Mouse (Mus musculus) monocyte, adult 5-6 weeks (primary cell): ENCODE measurements around the gene Spaca4. TPM values are rescaled to one million over a fixed set of nuclear protein-coding genes. Genes with fewer than 3 reads are reported as not detected.

ENCODE experiments used
- ATAC-seq: fragments of 153-309, 156-312 bp; replicated peaks from 2 replicates; pipeline ENCODE4 v1.8.0; 2017; ENCODE audit warnings: mild to moderate bottlenecking; ENCODE audit not compliant: low TSS enrichment, insufficient number of reproducible peaks, severe bottlenecking, poor library complexity, low FRiP score
- total RNA-seq: library from RNA; stranded (forward); fragments of 200-1000, 200-491, 200-594 nt; gene quantifications from 3 replicates; pipeline ENCODE4 v1.2.3, GENCODE M21; 2017

The Spaca4 gene
- not detected in 3 replicates for total RNA-seq

DNA sequence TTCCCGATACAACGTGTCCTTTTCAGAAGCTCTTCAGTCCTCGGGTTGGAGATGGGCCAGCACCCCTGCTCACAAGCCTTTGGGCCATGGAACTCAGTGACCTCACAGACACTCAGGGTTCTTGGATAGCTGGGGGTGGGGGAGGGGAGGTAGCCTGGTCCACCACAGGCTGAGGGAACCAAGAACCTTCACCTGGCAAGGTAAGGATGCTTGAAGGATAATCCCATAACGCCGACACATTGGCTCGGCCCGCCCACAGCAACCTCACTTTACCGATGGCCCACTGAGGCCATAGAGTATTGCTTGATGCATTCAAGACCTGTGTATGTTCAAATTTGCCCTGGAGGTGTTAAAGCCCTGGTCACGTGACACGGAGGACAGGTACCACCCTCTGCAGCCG, at the start of gene Spaca4:
Gene Spaca4 (minus strand): TSS at position 101 of the 400 bp plus-strand sequence.
- no peak for ATAC-seq

DNA sequence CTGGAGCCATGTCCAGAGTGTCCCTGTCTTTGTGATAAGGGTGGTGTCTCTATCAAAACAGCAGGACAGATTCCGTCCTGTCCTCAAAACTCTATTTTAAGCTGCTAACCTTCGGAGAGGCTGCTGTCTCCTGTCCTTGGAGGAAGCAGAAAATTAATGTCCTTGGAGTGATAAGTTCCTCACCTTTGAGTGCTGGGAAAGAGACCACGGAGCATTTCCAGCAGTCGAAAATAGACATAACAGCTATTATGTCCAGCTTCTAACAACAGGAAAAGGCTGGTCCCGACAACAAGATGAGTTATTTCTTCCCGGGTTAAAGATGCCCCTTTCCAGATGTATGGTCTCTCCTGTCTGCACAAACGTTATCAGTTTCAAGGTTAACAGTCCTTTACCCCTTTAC, 49.6 kb upstream of the Spaca4 start:
- ATAC-seq: no peak

DNA sequence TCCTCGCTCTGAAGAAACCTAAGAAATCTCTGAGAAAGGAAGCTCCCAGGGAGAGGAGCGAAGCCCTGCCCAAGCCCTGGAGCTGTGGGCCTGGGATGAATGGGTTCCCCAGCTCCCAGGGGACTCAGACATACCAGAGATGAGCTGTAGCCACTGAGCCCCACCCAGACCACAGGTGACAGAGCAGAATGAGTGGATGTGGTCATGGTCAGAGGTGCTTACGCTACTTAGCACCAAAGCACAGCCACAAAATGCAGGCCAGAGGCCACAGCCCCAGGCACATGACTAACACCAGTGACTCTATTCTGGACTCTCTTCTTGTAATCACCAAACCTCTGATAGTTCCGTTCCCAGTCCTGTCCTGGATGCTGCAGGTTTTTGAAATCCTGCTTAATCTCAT, 45.5 kb upstream of the Spaca4 start:
- peak; percentile 56; the same call in 1 of the 2 replicates for ATAC-seq

DNA sequence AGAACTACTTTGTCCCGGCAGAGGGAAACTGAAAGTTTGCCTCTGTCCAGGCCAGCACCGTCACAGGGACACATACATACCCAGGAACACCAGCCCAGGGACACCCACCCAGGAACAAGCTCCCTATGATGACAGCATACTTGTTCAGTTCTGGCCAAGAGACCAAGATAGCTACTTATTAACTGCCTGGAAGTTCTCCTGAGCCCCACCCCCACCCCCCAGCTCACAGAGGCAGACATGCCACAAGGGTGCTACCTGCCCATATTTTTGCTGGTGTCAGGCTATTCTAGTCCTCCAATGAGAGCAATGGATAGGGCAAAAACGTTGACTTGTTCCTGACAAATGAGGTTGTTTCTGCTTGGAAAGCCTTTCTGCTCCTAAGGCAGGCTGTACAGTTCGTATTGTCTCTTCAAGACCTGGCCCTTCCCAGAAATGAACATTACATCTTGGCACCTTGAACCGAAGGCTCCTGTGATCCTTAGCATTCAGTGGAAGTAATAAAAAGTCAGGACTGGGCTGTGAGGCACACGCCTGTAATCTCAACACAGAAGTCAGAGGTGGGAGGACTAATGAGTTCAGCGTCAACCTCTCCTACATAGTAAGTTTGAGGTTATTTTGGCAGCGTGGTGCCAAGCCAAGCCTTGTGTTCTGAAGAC, 44.9 kb upstream of the Spaca4 start:
- ATAC-seq: no peak

DNA sequence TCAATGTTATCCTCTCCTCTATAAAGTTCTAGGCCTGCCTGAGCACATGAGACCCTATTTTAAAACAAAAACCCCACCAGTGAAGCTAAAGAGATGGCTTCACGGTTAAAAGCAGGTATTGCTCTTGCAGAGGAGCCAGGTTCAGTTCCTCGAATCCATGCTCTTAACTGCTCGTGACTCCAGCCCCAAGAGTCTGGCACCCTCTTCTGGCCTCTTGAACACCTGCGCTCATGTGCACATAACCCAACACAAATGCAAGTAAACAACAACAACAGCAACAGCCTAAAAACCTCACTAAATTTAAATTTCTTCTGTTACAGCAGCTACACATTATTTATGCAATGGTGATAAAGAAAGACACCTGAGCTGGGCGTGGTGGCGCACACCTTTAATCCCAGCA, 41.9 kb upstream of the Spaca4 start:
- ATAC-seq: no peak

DNA sequence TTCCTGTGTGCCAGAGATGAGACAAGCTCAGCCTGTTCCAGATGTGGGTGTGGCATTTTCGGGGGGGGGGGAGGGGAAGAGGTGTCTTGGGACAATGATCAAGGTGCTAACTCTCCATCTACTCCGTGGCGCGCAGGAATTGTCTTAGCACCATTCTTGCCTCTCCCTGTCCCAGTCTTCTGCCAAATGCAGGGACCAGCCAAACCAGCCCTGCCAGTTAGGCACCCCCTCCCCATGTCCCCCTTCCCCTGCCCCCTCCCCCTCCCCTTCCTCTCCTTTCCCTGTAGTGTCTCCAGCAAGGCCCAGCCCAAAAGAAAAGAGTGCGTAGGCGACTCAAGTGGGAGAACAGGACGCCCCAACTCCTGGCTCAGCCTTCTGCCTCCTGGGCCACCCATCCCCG, 41.2 kb upstream of the Spaca4 start:
- ATAC-seq: no peak

DNA sequence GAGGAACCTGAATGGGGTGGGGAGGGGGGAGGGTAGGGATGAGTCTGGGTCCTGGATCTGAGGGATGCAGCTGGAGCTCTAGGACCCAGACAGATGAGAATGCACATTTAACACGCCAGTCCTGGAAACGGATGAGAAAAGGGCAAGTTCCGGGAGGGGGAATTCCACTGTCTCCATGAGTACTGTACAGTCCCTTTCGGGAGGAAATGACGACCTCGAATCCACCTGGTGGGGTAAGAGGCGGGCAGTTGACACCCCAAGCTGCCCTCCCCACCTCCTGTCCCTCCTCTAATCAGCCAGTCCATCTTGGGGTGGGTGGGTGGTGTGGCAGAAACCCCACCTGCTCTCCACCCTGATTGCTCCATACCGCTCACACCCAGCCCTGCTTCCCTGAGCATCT, 40.4 kb upstream of the Spaca4 start:
- no peak for ATAC-seq

DNA sequence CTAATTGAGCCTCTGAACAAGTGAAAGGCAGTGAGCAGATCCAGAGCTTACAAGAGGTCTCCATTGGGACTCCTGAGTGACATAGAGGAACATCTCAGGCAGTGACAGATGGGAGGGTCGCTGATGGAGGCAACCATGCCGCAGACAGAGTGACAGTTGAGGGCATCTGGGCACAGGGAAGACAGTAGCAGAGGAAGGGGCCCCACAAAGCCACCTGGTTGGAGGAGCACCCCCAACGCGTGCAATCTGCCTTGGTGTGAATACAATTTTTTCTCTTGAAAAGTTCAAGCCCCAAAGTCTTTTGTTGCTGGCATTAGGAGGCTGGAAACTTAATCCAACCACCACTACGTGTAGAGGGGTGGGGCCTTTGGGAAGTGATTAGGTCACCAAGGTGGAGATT, 34.5 kb upstream of the Spaca4 start:
- no peak for ATAC-seq

DNA sequence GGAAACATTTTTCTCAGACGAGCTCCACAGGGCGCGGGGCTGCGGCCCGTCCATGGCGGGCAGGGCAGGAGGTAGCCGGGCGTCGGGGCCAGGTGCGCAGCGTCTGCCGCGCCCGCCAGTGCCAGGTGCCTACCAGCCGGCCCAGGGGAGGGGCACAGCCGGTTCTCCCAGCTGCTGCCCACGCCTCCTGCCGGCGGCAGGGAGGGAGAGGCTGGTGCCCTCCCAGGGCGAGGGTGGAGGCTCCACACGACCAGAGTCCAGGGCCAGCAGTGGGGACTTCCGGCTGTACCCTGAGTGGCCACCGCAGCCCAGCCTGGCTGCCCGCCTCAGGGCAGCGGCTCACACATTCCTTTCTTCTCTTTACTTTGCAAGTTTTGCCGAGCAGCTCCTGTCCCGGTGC, 33.8 kb upstream of the Spaca4 start:
- no peak for ATAC-seq

DNA sequence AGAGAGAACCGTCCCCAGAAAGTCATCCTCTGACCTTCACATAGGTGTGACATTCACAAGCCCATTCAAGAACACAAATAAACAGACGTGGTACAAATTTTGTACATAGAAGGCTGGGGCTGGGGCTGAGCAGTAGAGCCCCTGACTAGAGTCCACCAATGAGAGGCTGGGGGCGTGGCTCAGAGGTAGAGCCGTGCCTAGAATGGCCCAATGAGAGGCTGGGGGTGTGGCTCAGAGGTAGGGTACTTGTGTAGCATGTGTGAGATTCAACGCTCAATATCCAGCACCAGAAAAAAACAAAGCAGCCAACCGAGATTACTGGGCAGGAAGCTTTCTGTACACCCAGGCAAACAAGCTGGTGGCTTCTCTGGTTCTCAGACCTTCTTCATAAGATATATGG, 30.1 kb upstream of the Spaca4 start:
- no peak for ATAC-seq

DNA sequence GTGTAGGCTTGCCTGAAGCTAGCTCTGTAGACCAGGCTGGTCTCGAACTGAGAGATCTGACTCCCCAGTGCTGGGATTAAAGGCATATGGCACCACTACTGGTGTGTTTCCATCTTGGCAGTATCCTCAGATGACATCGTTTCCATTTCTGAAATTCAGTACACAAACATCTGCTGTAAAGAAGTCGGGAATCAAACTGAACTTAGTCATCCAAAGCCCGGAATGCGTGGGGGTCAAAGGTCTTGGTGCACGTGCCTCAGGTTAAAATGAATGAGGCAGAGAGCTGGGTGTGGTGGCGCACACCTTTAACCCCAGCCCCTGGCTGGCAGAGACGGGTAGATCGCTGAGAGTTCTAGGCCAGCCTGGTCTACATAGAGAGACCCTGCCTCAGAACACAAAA, 24.5 kb upstream of the Spaca4 start:
- ATAC-seq: no peak

DNA sequence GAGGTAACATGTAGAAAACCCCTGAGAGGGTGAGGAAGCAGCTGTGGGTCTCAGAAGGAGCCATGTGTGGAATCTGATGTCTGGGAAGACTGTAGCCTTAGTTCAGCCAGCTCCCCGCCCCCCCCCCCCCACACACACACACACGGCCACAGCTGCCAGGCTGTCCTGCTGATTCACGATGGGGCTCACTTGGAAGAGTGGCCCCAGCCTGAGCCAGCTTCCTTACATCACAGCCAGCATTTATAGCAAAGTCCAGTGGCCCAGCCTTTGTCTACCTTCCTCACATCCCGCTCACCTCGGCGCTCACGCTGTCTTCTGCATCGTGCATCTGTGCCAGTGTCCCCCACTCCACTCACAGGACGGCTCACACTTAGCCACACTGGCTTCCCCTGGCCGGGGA, 23.8 kb upstream of the Spaca4 start:
- no peak for ATAC-seq

DNA sequence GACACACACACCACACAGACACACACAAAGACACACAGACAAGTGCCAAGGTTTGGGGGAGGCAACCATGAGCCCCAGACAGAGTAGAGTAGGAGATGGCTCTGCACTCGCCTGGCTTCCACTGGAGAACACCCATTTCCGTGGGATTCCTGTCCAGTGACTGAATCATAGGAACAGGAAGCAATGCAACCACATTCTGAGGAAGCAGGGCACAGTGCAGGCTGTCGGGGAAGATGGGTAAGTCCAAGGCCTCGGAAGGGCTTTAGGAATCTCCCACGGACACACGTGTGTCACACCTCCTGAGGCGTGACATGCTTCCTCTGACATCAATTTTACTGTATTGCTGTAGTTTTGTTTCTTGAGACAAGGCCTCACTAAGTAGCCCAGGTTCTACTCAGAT, 22.5 kb upstream of the Spaca4 start:
- ATAC-seq: no peak

DNA sequence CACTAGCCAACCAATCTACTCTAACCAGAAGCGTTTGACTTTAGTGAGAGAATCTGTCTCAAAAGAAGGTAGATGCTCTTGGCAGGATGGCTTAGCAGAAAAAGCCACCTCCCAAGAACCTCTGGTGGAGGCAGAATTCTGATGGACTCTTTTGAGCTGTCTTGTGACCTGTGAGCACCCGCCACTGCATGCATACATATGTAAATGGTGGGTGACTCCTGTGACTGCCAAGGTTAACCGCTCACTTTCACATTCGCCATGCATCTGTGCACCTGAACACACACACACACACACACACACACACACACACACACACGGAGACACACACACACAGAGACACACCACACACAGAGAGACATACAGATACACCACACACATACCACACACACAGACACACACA, 21.8 kb upstream of the Spaca4 start:
- ATAC-seq: no peak

DNA sequence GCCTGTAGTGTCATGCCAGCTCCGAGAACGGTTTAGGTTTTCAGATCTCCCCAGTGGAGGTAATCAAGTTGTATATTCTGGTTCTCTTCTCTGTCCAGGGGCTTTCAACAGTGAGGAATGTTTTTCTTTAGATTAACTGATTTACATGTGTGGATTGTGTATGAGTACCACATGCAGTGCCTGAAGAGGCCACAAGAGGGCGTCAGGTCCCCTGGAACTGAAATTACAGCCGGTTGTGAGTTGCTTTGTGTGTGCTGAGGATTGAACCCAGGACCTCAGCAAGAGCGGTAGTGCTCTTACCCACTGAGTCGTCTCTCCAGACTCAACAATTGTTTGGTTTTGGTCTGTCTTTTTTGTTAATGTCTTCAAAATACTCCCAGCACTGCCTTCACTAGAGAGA, 20.9 kb upstream of the Spaca4 start:
- no peak for ATAC-seq

DNA sequence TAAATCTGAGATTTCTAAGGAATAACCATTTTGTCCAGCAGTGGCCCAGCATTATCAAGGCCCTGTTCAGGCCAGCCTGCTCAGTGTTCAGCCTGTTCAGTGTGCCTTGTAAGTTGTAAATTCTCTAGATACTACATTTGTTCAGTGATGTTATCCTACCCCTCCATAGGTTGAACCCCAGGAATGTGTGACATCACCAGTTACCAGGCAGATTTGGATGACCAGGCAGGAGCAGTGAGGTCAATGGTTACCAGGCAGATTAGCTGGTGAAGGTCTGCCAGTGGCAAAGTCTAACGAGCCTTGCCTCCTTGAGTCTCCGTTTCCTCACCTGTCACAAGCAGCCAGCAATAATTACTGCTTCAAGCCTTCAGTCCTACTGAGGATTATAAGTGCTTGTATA, 18.8 kb upstream of the Spaca4 start:
- peak; percentile 43; the same call in 1 of the 2 replicates for ATAC-seq

DNA sequence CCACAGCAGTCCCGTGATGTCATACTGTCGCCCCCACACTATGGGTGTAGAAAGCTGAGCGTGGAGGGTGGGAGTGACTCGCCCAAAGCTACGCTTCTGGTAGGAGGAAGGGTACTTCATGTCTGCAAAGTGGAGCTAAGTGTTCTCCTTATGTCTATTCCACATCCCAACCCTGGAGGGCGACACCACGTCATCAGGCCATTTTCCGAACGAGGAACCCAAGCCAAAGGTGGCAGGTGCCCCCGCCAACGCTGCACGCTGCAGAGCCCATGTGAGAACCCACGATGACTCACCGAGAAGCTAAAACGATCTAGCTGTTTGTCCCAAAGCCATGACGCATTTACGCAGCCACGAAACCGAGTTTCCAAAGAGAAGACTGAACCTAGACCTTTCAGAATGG, 16.7 kb upstream of the Spaca4 start:
- ATAC-seq: peak; percentile 54

DNA sequence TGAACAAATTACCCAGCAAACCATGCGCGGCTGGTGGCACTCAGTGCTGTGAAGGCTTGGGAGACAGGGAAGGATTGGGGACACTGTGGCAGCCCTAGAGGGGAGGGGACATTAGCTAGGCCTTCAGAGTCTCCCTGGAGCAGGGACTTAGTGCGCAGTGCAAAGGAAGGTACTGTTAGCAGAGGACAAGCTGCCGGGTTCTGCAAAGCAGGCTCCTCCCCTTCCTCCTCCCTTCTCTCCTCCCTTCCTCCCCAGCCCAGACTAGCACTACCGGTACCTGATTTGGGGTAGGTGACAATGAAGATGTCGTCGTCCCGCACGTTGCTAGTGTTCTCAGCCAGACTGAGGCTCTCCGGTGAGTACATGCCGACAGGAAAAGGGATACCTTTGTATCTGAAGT, 16.2 kb upstream of the Spaca4 start:
- ATAC-seq: peak; percentile 69

DNA sequence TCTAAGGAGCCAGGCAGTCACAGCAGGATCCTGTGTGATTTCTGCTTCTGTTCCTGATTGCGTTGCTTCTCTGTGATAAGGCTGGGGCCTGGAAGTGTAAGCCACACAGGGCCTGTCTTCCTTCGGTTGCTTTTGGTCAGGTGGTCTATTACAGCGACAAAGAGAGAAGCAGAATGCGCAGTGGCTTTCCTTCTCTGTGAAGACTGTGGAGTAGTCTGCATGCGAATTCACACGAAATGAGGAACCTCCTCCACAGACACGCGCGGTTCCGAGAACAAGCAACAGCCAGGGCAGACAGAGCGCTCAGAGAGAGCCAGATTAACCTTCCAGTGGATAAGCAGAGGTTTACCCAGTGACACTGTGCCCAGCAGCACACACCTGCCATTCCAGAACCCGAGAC, 15.7 kb upstream of the Spaca4 start:
- ATAC-seq: peak; percentile 40

DNA sequence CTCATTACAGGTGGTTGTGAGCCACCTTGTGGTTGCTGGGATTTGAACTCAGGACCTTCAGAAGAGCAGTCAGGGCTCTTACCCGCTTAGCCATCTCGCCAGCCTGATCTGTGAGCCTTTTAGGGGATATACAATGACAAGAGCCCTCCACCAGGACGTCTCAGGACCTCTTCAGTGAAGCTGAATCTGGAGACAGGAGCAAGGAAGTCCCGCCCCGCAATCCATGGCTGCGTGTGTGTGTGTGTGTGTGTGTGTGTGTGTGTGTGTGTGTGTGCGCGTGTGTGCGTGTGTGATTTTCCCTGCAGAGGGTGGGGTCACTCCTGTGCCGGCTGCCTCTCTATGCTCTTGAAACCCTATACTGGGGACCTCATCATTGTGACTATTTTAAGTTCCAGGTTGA, 14.2 kb upstream of the Spaca4 start:
- no peak for ATAC-seq

DNA sequence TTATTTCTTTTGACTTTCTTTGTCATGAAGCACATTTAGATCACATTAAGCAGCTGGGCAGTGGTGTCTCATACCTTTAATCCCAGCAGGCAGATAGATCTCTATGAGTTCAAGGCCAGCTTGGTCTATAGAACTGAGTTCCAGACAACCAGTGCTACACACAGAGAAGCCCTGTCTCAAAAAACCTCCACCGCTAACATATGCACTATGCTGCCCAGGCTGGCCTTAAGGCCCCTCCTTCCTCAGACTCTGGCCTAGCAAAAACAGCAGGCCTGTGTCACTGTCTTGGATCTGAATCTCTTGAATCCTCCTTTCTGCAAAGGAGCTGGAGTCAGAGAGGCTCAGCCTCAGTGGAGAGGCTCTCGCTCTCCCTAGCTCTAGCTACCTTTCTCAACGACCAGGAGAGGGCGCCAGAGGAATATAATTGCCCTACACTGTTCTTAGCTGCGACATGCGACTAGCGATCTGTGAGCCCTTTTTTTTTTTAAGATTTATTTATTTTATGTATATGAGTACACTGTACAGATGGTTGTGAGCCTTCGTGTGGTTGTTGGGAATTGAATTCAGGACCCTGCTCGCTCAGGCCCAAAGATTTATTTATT, 13.7 kb upstream of the Spaca4 start:
- peak; percentile 71 for ATAC-seq
